Mouse (Mus musculus): ENCODE measurements at regions not wholly inside any gene's neighbourhood (a gene's known extent, or its start where the extent isn't known, plus 50 kb on each side); places are given as distances from the start of the nearest gene placed in this dataset.

GRCm38 (mm10) chr3:148676025-148676424, 314.3 kb downstream of the Adgrl2 start:
- Histone ChIP-seq H3K27ac (ENCODE audit: insufficient read depth, low read depth, low read length) (no peak overlapping the region), H3K4me3 (ENCODE audit: insufficient read depth, low read length) (no peak overlapping the region), H3K4me1 (ENCODE audit: control insufficient read depth, insufficient read depth, low read length) (no peaks in the 10 kb centered on the region)
- TF ChIP-seq POLR2A (IDR thresholded peaks at IDR 0.05; ENCODE audit: borderline replicate concordance, low read depth, low read length) (no peak), CTCF (IDR thresholded peaks at IDR 0.05; ENCODE audit: low read depth, low read length) (no peak)

GRCm38 (mm10) chr3:148662888-148663477, 327.4 kb downstream of the Adgrl2 start:
- H3K4me3 ChIP-seq (ENCODE audit: insufficient read depth, low read length): no peak overlapping the region
- no peaks in the 10 kb centered on the region for H3K4me1 ChIP-seq (ENCODE audit: control insufficient read depth, insufficient read depth, low read length)
- TF ChIP-seq CTCF (IDR thresholded peaks at IDR 0.05; ENCODE audit: low read depth, low read length): no peak
- TF ChIP-seq POLR2A (IDR thresholded peaks at IDR 0.05; ENCODE audit: borderline replicate concordance, low read depth, low read length): no peak
- H3K27ac ChIP-seq (ENCODE audit: insufficient read depth, low read depth, low read length): no peak overlapping the region

- no peak for TF ChIP-seq POLR2A (IDR thresholded peaks at IDR 0.05; ENCODE audit: borderline replicate concordance, low read depth, low read length)
- TF ChIP-seq CTCF (IDR thresholded peaks at IDR 0.05; ENCODE audit: low read depth, low read length): no peak
- Histone ChIP-seq H3K4me1 (ENCODE audit: control insufficient read depth, insufficient read depth, low read length) (no peaks in the 10 kb centered on the region), H3K27ac (ENCODE audit: insufficient read depth, low read depth, low read length) (no peak overlapping the region), H3K4me3 (ENCODE audit: insufficient read depth, low read length) (no peak overlapping the region)
These were observed 331.3 kb downstream of the Adgrl2 start for GRCm38 (mm10) chr3:148659024-148659423.

GRCm38 (mm10) chr3:148658368-148658767, 332.0 kb downstream of the Adgrl2 start:
- Histone ChIP-seq H3K4me1 (ENCODE audit: control insufficient read depth, insufficient read depth, low read length) (no peaks in the 10 kb centered on the region), H3K27ac (ENCODE audit: insufficient read depth, low read depth, low read length) (no peak overlapping the region), H3K4me3 (ENCODE audit: insufficient read depth, low read length) (no peak overlapping the region)
- TF ChIP-seq POLR2A (IDR thresholded peaks at IDR 0.05; ENCODE audit: borderline replicate concordance, low read depth, low read length) (no peak), CTCF (IDR thresholded peaks at IDR 0.05; ENCODE audit: low read depth, low read length) (no peak)

- TF ChIP-seq CTCF (IDR thresholded peaks at IDR 0.05; ENCODE audit: low read depth, low read length): no peak
- no peak for TF ChIP-seq POLR2A (IDR thresholded peaks at IDR 0.05; ENCODE audit: borderline replicate concordance, low read depth, low read length)
These were observed 334.2 kb downstream of the Adgrl2 start for GRCm38 (mm10) chr3:148656187-148656586.

GRCm38 (mm10) chr3:148650241-148650640, 340.1 kb downstream of the Adgrl2 start:
- TF ChIP-seq POLR2A (IDR thresholded peaks at IDR 0.05; ENCODE audit: borderline replicate concordance, low read depth, low read length) (no peak), CTCF (IDR thresholded peaks at IDR 0.05; ENCODE audit: low read depth, low read length) (no peak)
- Histone ChIP-seq H3K27ac (ENCODE audit: insufficient read depth, low read depth, low read length) (no peak overlapping the region), H3K4me3 (ENCODE audit: insufficient read depth, low read length) (no peak overlapping the region), H3K4me1 (ENCODE audit: control insufficient read depth, insufficient read depth, low read length) (no peaks in the 10 kb centered on the region)

More at GRCm38 (mm10) chr3:148656187-148656586, 334.2 kb downstream of the Adgrl2 start:
- no peaks in the 10 kb centered on the region for H3K4me1 ChIP-seq (ENCODE audit: control insufficient read depth, insufficient read depth, low read length)
- H3K4me3 ChIP-seq (ENCODE audit: insufficient read depth, low read length): no peak overlapping the region
- H3K27ac ChIP-seq (ENCODE audit: insufficient read depth, low read depth, low read length): no peak overlapping the region

- Histone ChIP-seq H3K27ac (ENCODE audit: insufficient read depth, low read depth, low read length) (no peak overlapping the region), H3K4me3 (ENCODE audit: insufficient read depth, low read length) (no peak overlapping the region), H3K4me1 (ENCODE audit: control insufficient read depth, insufficient read depth, low read length) (no peaks in the 10 kb centered on the region)
- TF ChIP-seq POLR2A (IDR thresholded peaks at IDR 0.05; ENCODE audit: borderline replicate concordance, low read depth, low read length) (no peak), CTCF (IDR thresholded peaks at IDR 0.05; ENCODE audit: low read depth, low read length) (no peak)
These were observed 345.4 kb downstream of the Adgrl2 start for GRCm38 (mm10) chr3:148644924-148645323.

- TF ChIP-seq POLR2A (IDR thresholded peaks at IDR 0.05; ENCODE audit: borderline replicate concordance, low read depth, low read length) (no peak), CTCF (IDR thresholded peaks at IDR 0.05; ENCODE audit: low read depth, low read length) (no peak)
- Histone ChIP-seq H3K27ac (ENCODE audit: insufficient read depth, low read depth, low read length) (no peak overlapping the region), H3K4me3 (ENCODE audit: insufficient read depth, low read length) (no peak overlapping the region), H3K4me1 (ENCODE audit: control insufficient read depth, insufficient read depth, low read length) (no peaks in the 10 kb centered on the region)
These were observed 348.8 kb downstream of the Adgrl2 start for GRCm38 (mm10) chr3:148641581-148641980.

GRCm38 (mm10) chr3:148640680-148641101, 349.7 kb downstream of the Adgrl2 start:
- Histone ChIP-seq H3K4me1 (ENCODE audit: control insufficient read depth, insufficient read depth, low read length) (no peaks in the 10 kb centered on the region), H3K27ac (ENCODE audit: insufficient read depth, low read depth, low read length) (no peak overlapping the region), H3K4me3 (ENCODE audit: insufficient read depth, low read length) (no peak overlapping the region)
- TF ChIP-seq CTCF (IDR thresholded peaks at IDR 0.05; ENCODE audit: low read depth, low read length): no peak
- no peak for TF ChIP-seq POLR2A (IDR thresholded peaks at IDR 0.05; ENCODE audit: borderline replicate concordance, low read depth, low read length)

GRCm38 (mm10) chr3:148635101-148635500, 355.3 kb downstream of the Adgrl2 start:
- Histone ChIP-seq H3K4me1 (ENCODE audit: control insufficient read depth, insufficient read depth, low read length) (no peaks in the 10 kb centered on the region), H3K27ac (ENCODE audit: insufficient read depth, low read depth, low read length) (no peak overlapping the region), H3K4me3 (ENCODE audit: insufficient read depth, low read length) (no peak overlapping the region)
- TF ChIP-seq CTCF (IDR thresholded peaks at IDR 0.05; ENCODE audit: low read depth, low read length) (no peak), POLR2A (IDR thresholded peaks at IDR 0.05; ENCODE audit: borderline replicate concordance, low read depth, low read length) (no peak)
